Mouse (Mus musculus): ENCODE measurements around the gene Cntn3. TPM values are rescaled to one million over a fixed set of nuclear protein-coding genes. Genes with fewer than 3 reads are reported as not detected.

The Cntn3 gene
- polyA plus RNA-seq, 1 experiment from 2014 or later: 4.0 TPM

DNA sequence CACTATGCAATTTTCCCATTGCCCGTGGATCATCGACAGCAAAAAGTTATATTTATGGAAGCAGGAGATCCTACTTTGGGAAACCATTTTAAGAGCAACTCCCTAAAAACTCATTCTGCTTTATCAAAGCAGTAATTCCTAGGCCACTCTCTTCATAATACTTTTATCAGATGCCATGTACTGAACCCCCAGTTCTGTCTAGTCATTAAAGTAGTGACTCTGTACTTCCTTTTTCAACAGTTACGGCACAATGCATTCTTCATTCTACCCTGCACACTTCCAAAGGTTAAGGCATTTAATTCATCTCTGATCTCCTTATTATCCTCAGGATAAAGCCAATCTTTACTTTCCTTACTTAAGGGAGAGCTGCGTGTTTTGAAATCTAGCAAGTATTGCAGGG is 184.3 kb downstream of the Cntn3 start:
- no peak for DNase-seq
- Histone ChIP-seq H3K27ac (replicated peaks; ENCODE audit: low read depth, low read length) (no peak overlapping the region), H3K4me1 (ENCODE audit: control insufficient read depth, insufficient read depth, low read length) (no peaks in the 10 kb centered on the region), H3K4me3 (replicated peaks; ENCODE audit: low read depth, low read length) (no peak overlapping the region), H3K36me3 (ENCODE audit: control insufficient read depth, insufficient read depth, low read length) (no peaks in the 10 kb centered on the region), H3K4me2 (ENCODE audit: low read length) (no peak overlapping the region), H3K27me3 (ENCODE audit: control insufficient read depth, insufficient read depth, low read length) (no peaks in the 10 kb centered on the region), H3K9me3 (ENCODE audit: control insufficient read depth, low read length) (no peaks in the 10 kb centered on the region), H3K9ac (replicated peaks; ENCODE audit: low read length) (no peak overlapping the region)
- 83% methylated on average over 4 of the region's 4 CpGs for WGBS
- ATAC-seq (ENCODE audit: low FRiP score, low TSS enrichment): no peak

DNA sequence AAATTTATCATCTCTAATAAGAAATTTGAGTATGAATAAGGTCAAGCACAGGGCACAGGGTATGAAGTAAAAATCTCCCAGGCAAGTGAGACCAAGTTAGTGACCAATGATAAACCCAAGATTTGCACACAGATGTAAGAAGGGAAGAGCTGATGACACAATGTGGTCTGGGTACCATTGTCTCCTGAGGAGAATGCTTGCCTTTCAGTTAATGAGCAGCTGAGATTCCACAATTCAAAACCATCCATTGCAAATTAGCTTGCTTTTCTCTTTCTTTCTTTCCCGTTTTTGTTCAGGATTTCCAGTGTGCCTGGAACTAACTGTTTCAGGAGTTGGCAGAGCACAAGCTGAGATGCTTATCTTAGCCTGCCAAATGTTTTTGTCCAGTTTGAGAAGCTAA is 200.8 kb downstream of the Cntn3 start:
- WGBS: 7% methylated on average over 1 of the region's 1 CpGs
- Histone ChIP-seq H3K36me3 (ENCODE audit: control insufficient read depth, insufficient read depth, low read length) (no peaks in the 10 kb centered on the region), H3K27me3 (ENCODE audit: control insufficient read depth, insufficient read depth, low read length) (no peaks in the 10 kb centered on the region), H3K4me2 (ENCODE audit: low read length) (no peak overlapping the region), H3K27ac (replicated peaks; ENCODE audit: low read depth, low read length) (no peak overlapping the region), H3K9ac (replicated peaks; ENCODE audit: low read length) (no peak overlapping the region), H3K4me1 (ENCODE audit: control insufficient read depth, insufficient read depth, low read length) (peaks cover 4% of the 10 kb centered on the region; the same call in 1 of the 2 replicates), H3K9me3 (ENCODE audit: control insufficient read depth, low read length) (no peaks in the 10 kb centered on the region), H3K4me3 (replicated peaks; ENCODE audit: low read depth, low read length) (no peak overlapping the region)
- ATAC-seq (ENCODE audit: low FRiP score, low TSS enrichment) (no peak), DNase-seq (no peak)

DNA sequence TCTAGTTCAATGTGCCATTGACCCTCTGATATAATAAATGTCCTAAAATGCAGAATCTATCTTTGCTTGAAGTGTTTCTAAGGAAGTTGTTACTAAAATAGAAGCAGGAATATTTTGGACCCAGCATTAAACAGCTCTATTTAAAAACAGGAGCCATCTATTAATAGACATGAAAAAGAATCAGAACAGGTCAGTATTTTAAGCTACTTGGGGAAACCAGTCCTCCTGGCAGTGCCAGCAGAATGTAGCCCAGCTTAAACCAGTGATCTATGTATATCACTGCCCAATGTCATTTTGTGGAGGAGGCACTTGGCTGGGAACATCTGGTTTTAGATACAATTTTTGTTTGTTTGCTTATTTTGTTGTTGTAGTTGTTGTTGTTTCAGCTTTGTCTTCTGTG is 209.0 kb downstream of the Cntn3 start:
- Histone ChIP-seq H3K4me1 (ENCODE audit: control insufficient read depth, insufficient read depth, low read length) (no peaks in the 10 kb centered on the region), H3K36me3 (ENCODE audit: control insufficient read depth, insufficient read depth, low read length) (no peaks in the 10 kb centered on the region), H3K27ac (replicated peaks; ENCODE audit: low read depth, low read length) (no peak overlapping the region), H3K9me3 (ENCODE audit: control insufficient read depth, low read length) (no peaks in the 10 kb centered on the region), H3K9ac (replicated peaks; ENCODE audit: low read length) (no peak overlapping the region), H3K27me3 (ENCODE audit: control insufficient read depth, insufficient read depth, low read length) (no peaks in the 10 kb centered on the region), H3K4me3 (replicated peaks; ENCODE audit: low read depth, low read length) (no peak overlapping the region), H3K4me2 (ENCODE audit: low read length) (no peak overlapping the region)
- no peak for DNase-seq
- no peak for ATAC-seq (ENCODE audit: low FRiP score, low TSS enrichment)

DNA sequence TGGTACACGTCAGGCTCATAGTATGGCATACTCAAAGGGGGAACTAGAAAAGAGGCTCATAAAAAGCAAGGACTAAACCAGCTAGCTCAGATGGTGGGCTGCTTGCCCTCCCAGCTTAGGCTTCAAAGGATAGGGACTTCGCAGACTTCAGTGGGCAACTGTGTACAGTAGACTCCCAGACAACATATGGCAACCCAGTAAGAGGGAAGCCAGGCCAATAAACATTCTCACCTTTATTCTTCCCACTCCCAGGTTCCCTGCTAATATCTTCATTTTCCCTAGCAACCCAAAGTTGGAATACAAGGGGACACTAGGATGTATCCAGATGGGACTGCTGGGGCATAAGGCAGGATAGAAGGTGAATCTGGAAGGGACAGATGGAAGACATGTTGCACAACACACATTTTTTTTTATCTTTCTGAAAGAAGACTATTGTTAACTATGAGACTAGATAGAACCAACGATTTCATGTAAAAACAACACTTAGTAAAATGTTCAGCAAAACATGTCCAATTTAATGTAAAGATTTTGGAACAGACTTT is 209.5 kb downstream of the Cntn3 start:
- no peak overlapping the region for H3K27ac ChIP-seq (replicated peaks; ENCODE audit: low read depth, low read length)
- DNase-seq (no peak), ATAC-seq (ENCODE audit: low FRiP score, low TSS enrichment) (no peak)
- H3K4me3 ChIP-seq (replicated peaks; ENCODE audit: low read depth, low read length): no peak overlapping the region
- no peaks in the 10 kb centered on the region for H3K36me3 ChIP-seq (ENCODE audit: control insufficient read depth, insufficient read depth, low read length)
- H3K4me1 ChIP-seq (ENCODE audit: control insufficient read depth, insufficient read depth, low read length): no peaks in the 10 kb centered on the region
- no peak overlapping the region for H3K4me2 ChIP-seq (ENCODE audit: low read length)
- H3K9ac ChIP-seq (replicated peaks; ENCODE audit: low read length): no peak overlapping the region
- no peaks in the 10 kb centered on the region for H3K9me3 ChIP-seq (ENCODE audit: control insufficient read depth, low read length)
- no peaks in the 10 kb centered on the region for H3K27me3 ChIP-seq (ENCODE audit: control insufficient read depth, insufficient read depth, low read length)
- 87% methylated on average over 3 of the region's 3 CpGs for whole genome bisulfite sequencing

DNA sequence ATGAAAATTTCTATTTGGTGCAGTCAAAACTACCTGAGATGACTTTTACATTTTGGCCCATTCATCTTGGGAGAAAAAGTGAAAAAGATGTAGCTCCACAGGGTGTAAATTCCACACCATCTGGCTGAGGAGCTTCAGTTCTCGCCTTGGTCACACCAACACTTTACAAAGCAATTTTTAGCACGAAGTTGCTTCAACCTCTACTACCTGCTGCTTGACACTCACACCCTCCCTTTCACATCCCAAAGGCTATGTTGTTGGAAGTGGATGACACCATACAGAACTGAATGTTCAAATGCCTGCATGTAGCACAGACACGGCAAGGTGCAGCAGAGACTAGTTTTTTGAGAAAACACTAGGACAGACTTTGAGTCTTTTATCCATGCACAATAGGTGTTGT is 240.8 kb downstream of the Cntn3 start:
- Histone ChIP-seq H3K9ac (replicated peaks; ENCODE audit: low read length) (no peak overlapping the region), H3K36me3 (ENCODE audit: control insufficient read depth, insufficient read depth, low read length) (no peaks in the 10 kb centered on the region), H3K9me3 (ENCODE audit: control insufficient read depth, low read length) (no peaks in the 10 kb centered on the region), H3K4me3 (replicated peaks; ENCODE audit: low read depth, low read length) (no peak overlapping the region), H3K27me3 (ENCODE audit: control insufficient read depth, insufficient read depth, low read length) (no peaks in the 10 kb centered on the region), H3K27ac (replicated peaks; ENCODE audit: low read depth, low read length) (no peak overlapping the region), H3K4me2 (ENCODE audit: low read length) (no peak overlapping the region), H3K4me1 (ENCODE audit: control insufficient read depth, insufficient read depth, low read length) (no peaks in the 10 kb centered on the region)
- DNase-seq: no peak
- ATAC-seq (ENCODE audit: low FRiP score, low TSS enrichment): no peak
- 81% methylated on average over 3 of the region's 3 CpGs for WGBS

DNA sequence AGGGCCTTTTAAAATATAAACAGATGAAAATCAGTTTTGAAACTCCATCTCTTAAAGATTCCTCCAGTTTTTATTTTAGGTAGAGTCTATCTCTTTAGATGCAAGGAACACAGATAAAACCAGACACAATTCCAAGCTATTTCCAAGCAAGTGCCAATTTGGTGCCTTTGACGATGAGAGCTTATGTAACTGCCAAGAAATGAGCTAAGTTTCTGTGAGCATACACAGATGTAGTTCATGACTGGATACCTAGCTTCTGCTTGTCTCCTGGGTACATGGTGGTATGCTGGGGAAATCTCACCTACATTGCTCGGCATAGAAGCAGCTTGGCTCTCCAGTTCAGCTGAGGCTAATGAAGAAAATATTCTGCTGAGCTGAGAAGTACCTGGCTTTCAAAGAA is 246.2 kb downstream of the Cntn3 start:
- Histone ChIP-seq H3K4me1 (ENCODE audit: control insufficient read depth, insufficient read depth, low read length) (no peaks in the 10 kb centered on the region), H3K4me3 (replicated peaks; ENCODE audit: low read depth, low read length) (no peak overlapping the region), H3K36me3 (ENCODE audit: control insufficient read depth, insufficient read depth, low read length) (no peaks in the 10 kb centered on the region), H3K9me3 (ENCODE audit: control insufficient read depth, low read length) (no peaks in the 10 kb centered on the region), H3K9ac (replicated peaks; ENCODE audit: low read length) (no peak overlapping the region), H3K27ac (replicated peaks; ENCODE audit: low read depth, low read length) (no peak overlapping the region), H3K27me3 (ENCODE audit: control insufficient read depth, insufficient read depth, low read length) (no peaks in the 10 kb centered on the region), H3K4me2 (ENCODE audit: low read length) (no peak overlapping the region)
- DNase-seq: no peak
- ATAC-seq (ENCODE audit: low FRiP score, low TSS enrichment): no peak
- 92% methylated on average over 2 of the region's 2 CpGs for whole genome bisulfite sequencing

DNA sequence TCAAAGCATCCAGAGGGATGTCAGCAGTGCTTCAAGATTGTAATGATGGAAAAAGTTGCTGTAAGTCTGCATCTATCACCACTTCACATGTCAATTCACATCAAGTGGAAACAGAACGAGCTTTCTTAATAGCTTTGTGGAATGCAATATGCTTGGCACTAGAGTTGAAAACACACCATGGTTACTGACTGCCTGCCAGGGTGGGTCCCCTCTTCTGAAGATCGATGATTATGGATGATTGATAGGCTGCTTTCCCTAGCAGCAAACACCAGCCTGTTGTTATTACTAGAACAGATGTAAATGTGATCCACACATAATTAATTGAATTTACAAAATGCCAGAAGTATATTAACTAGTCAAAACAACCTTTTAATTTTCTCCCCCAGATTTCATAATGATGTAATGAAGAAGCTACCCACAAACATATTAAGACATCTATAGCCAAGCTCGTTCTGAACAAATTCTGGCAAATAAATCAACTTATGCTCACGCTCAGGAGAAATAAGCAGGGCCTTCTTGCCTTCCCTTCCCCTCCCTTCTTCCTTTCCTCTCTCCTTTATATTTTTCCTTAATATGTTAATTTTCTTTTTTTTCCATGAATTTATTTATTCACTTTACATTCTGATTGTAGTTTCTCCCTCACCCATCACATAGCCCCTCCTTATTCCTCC is 250.2 kb downstream of the Cntn3 start:
- Histone ChIP-seq H3K4me3 (replicated peaks; ENCODE audit: low read depth, low read length) (no peak overlapping the region), H3K36me3 (ENCODE audit: control insufficient read depth, insufficient read depth, low read length) (no peaks in the 10 kb centered on the region), H3K9me3 (ENCODE audit: control insufficient read depth, low read length) (no peaks in the 10 kb centered on the region), H3K4me1 (ENCODE audit: control insufficient read depth, insufficient read depth, low read length) (no peaks in the 10 kb centered on the region), H3K4me2 (ENCODE audit: low read length) (no peak overlapping the region), H3K27me3 (ENCODE audit: control insufficient read depth, insufficient read depth, low read length) (no peaks in the 10 kb centered on the region), H3K9ac (replicated peaks; ENCODE audit: low read length) (no peak overlapping the region), H3K27ac (replicated peaks; ENCODE audit: low read depth, low read length) (no peak overlapping the region)
- DNase-seq (no peak), ATAC-seq (ENCODE audit: low FRiP score, low TSS enrichment) (no peak; the same call in 1 of the 2 replicates)
- 81% methylated on average over 4 of the region's 4 CpGs for WGBS

DNA sequence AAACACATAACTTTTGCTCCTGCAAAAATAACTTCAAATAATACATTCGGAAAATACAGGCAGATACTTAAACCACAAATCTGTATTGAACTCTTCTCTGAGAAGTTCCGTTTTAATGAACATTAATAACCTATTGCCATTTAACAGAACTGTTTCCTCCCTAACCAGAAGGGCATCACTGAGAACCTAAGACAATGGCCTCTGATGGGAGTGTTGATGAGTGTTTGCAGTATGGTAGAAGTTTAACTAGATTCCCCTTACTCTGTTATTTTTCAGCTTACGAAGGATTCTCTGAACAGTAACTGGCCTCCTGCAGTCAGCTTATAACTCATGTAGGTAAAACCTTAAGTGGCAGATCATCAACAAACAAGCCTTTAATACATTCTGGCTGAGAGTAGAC is 253.1 kb downstream of the Cntn3 start:
- Histone ChIP-seq H3K27me3 (ENCODE audit: control insufficient read depth, insufficient read depth, low read length) (no peaks in the 10 kb centered on the region), H3K9ac (replicated peaks; ENCODE audit: low read length) (no peak overlapping the region), H3K36me3 (ENCODE audit: control insufficient read depth, insufficient read depth, low read length) (no peaks in the 10 kb centered on the region), H3K4me1 (ENCODE audit: control insufficient read depth, insufficient read depth, low read length) (no peaks in the 10 kb centered on the region), H3K27ac (replicated peaks; ENCODE audit: low read depth, low read length) (no peak overlapping the region), H3K9me3 (ENCODE audit: control insufficient read depth, low read length) (no peaks in the 10 kb centered on the region), H3K4me2 (ENCODE audit: low read length) (no peak overlapping the region), H3K4me3 (replicated peaks; ENCODE audit: low read depth, low read length) (no peak overlapping the region)
- ATAC-seq (ENCODE audit: low FRiP score, low TSS enrichment): no peak
- DNase-seq: no peak
- whole genome bisulfite sequencing: 78% methylated on average over 3 of the region's 3 CpGs

DNA sequence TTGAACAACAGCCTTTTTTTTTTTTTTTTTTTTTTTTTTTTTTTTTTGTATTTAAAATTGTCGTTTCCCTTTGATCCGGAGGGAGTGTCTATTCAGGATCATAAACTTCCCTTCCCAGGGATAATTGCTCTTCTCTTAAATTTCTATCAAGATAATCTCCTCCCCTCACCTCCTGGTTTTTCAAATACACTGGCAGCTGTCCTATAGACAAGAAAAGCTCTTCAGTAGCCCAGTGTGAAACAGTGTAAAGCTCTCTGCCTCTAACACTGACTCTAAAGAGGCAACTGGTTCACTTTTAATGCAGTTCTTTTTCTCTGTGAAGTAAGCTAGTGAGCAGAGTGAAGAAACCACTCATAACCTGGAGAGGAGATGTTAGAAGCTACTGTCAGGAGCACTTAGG is 290.0 kb downstream of the Cntn3 start:
- H3K27ac ChIP-seq (replicated peaks; ENCODE audit: low read depth, low read length): no peak overlapping the region
- no peaks in the 10 kb centered on the region for H3K27me3 ChIP-seq (ENCODE audit: control insufficient read depth, insufficient read depth, low read length)
- no peaks in the 10 kb centered on the region for H3K9me3 ChIP-seq (ENCODE audit: control insufficient read depth, low read length)
- no peaks in the 10 kb centered on the region for H3K4me1 ChIP-seq (ENCODE audit: control insufficient read depth, insufficient read depth, low read length)
- H3K4me2 ChIP-seq (ENCODE audit: low read length): no peak overlapping the region
- H3K36me3 ChIP-seq (ENCODE audit: control insufficient read depth, insufficient read depth, low read length): no peaks in the 10 kb centered on the region
- no peak overlapping the region for H3K4me3 ChIP-seq (replicated peaks; ENCODE audit: low read depth, low read length)
- 19% methylated on average over 2 of the region's 2 CpGs for WGBS
- ATAC-seq (ENCODE audit: low FRiP score, low TSS enrichment) (no peak), DNase-seq (no peak)
- H3K9ac ChIP-seq (replicated peaks; ENCODE audit: low read length): no peak overlapping the region

Data from midbrain, embryonic 14.5 days (tissue).